Mouse (Mus musculus) E14TG2a.4 (cell line): ENCODE results near the gene Rnf123.

Experiments used
- CTCF ChIP-seq: conservative IDR thresholded peaks from 2 replicates; pipeline ENCODE4 v1.5.1; 2014; ENCODE audit warnings: low read length
- POU5F1 ChIP-seq: IDR thresholded peaks from 2 replicates; pipeline ENCODE4 v1.6.1; 2014; ENCODE audit warnings: low read length, borderline replicate concordance

DNA sequence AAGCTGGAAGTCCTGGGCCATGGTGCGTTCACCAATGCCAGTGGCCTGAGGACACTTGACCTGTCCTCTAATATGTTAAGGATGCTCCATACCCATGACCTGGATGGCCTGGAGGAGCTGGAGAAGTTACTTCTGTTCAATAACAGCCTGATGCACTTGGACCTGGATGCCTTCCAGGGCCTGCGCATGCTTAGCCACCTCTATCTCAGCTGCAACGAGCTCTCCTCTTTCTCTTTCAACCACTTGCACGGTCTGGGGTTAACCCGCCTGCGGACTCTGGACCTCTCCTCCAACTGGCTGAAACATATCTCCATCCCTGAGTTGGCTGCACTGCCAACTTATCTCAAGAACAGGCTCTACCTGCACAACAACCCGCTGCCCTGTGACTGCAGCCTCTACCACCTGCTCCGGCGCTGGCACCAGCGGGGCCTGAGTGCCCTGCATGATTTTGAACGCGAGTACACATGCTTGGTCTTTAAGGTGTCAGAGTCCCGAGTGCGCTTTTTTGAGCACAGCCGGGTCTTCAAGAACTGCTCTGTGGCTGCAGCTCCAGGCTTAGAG lies 29.4 kb downstream of the Rnf123 start:
- no peak for TF ChIP-seq CTCF
- TF ChIP-seq POU5F1 = no peak
